Mouse (Mus musculus): Measurements from ENCODE around the gene Isg20l2. TPM values are rescaled to one million over a fixed set of nuclear protein-coding genes. Genes with fewer than 3 reads are reported as not detected.

The Isg20l2 gene
- polyA plus RNA-seq, 1 experiment from 2014 or later, result 30.5 TPM

DNA sequence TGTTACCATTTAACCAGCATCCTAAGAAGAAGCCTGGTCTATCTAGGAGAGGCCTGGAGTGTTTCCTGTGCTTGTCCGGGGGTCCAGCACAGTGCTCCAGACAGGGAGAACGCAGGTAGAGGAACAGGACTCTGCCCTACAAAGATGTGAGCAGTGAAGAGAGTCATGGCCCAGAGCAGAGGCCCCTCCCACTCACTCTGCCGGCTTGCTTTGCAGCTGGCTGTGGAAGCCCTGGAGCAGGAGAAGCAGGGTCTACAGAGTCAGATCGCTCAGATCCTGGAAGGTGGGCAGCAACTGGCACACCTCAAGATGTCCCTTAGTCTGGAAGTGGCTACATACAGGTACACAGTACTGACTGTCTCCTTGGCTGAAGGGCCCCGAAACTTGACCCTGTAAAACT lies 42.7 kb downstream of the Isg20l2 start:
- ATAC-seq (replicated peaks), result no peak; the same call in 1 of the 2 replicates
- Histone ChIP-seq H3K27me3 (replicated peaks) (0 out of 2 replicates have a peak, but pooled peaks cover 4% of the 10 kb centered on the region), H3K9me3 (no peaks in the 10 kb centered on the region), H3K36me3 (replicated peaks) (no peaks in the 10 kb centered on the region), H3K9ac (0 out of 2 replicates have a peak overlapping the region, but pooled peaks have one; percentile 7), H3K4me2 (peak overlapping the region; percentile 93), H3K4me3 (peak overlapping the region; percentile 51), H3K27ac (peak overlapping the region; percentile 67), H3K4me1 (peaks cover 46% of the 10 kb centered on the region)
- 16% methylated on average over 5 of the region's 5 CpGs for WGBS

DNA sequence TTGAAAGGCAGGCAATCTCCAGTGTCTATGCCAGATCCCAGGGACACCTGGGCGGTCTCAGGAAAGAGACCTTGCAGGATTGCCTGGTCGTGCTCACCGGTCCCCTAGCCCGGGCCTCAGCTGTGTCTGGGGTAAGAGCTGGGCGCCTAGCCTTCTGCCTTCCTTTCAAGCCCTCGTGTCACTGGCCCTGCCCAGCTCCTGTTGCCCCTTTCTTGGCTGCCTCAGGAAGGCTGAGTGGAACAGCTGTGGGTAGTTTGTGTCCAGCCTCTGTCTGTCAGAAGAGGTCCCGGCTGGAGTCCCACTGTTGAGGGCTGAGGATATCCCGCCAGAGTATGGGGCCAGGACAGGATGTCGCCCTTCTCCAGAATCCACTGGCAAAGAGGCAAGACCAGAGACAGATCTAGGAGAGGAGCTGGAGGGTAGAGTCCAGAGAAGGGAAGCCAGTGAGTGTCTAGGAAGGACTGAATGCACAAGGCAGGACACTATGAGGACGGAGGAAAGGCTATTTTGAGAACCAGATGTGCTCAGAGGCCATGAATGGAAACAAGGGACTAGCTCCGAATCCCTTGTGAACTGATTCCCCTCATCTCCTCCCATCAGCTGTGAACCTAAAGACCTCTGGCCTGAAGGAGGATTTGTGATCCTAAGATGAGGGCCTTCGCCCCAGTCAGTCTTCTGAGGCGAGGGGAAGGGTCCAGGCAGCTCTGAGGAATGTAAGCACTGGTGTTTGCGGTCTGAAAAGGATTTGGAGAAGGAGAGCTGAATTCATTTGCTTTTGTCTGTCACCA lies 43.7 kb downstream of the Isg20l2 start:
- Histone ChIP-seq H3K27me3 (replicated peaks) (0 out of 2 replicates have a peak, but pooled peaks cover 4% of the 10 kb centered on the region), H3K4me3 (peak overlapping the region; percentile 51), H3K9me3 (no peaks in the 10 kb centered on the region), H3K27ac (peak overlapping the region; percentile 67), H3K36me3 (replicated peaks) (no peaks in the 10 kb centered on the region), H3K4me1 (peaks cover 46% of the 10 kb centered on the region), H3K9ac (peak overlapping the region; percentile 21; the same call in 1 of the 2 replicates), H3K4me2 (peak overlapping the region; percentile 93)
- ATAC-seq (replicated peaks), result no peak
- 15% methylated on average over 14 of the region's 14 CpGs for WGBS

DNA sequence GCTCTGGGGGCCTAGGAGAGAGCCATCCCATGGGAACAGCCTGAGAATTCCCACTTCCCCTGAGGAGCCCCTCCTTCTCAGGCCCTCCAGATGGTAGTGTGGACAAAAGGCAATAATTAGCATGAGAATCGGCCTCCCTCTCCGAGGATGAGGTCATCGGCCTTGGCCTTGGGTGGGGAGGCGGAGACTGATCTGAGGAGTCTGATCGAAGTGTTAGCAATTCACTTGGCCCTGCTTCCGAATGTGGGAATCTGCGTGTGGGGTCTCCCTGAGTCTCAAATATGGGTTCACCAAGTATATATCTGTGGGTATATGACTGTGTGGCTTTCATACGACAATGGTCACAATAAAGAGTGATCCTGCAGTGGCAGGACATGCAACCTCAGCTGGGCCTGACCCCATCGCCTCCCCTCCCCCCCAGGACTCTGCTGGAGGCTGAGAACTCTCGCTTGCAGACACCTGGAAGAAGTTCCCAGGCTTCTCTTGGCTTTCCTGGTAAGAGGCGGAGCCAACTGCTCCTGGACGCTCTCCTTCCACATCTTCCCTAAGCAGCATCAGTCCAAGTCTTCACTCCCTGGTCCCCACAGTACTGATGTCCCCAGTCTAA lies 44.4 kb downstream of the Isg20l2 start:
- 8% methylated on average over 12 of the region's 12 CpGs for WGBS
- no peaks in the 10 kb centered on the region for H3K36me3 ChIP-seq (replicated peaks)
- peak overlapping the region; percentile 67 for H3K27ac ChIP-seq
- H3K9me3 ChIP-seq, result no peaks in the 10 kb centered on the region
- H3K4me1 ChIP-seq, result peaks cover 46% of the 10 kb centered on the region
- no peak overlapping the region for H3K9ac ChIP-seq
- peak overlapping the region; percentile 93 for H3K4me2 ChIP-seq
- ATAC-seq (replicated peaks), result no peak; the same call in 1 of the 2 replicates
- 0 out of 2 replicates have a peak, but pooled peaks cover 4% of the 10 kb centered on the region for H3K27me3 ChIP-seq (replicated peaks)
- H3K4me3 ChIP-seq, result peak overlapping the region; percentile 51

DNA sequence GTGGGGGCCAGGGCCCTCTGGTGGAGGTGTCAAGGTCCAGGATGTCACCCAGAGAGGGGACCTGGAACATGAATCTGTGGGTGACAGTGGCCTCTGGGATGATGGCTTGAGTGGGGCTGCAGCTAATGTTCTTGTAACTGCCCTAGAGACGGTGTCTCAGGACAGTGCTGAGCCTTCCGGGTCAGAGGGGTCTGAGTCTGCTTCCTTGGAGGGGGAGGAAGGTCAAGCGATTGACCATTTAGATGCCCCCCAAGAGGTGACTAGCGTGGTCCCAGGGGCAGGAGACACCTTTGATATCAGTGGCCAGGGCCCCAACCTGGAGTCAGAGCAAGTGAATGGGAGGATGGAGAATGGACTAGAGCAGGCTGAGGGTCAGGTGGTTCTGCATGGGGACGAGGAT lies 49.4 kb downstream of the Isg20l2 start:
- peaks cover 31% of the 10 kb centered on the region for H3K4me1 ChIP-seq
- H3K36me3 ChIP-seq (replicated peaks), result no peaks in the 10 kb centered on the region
- no peak overlapping the region for H3K4me3 ChIP-seq
- 88% methylated on average over 5 of the region's 5 CpGs for WGBS
- ATAC-seq (replicated peaks), result no peak
- H3K9me3 ChIP-seq, result no peaks in the 10 kb centered on the region
- no peak overlapping the region for H3K27ac ChIP-seq
- no peak overlapping the region for H3K9ac ChIP-seq
- no peaks in the 10 kb centered on the region for H3K27me3 ChIP-seq (replicated peaks)
- H3K4me2 ChIP-seq, result no peak overlapping the region

DNA sequence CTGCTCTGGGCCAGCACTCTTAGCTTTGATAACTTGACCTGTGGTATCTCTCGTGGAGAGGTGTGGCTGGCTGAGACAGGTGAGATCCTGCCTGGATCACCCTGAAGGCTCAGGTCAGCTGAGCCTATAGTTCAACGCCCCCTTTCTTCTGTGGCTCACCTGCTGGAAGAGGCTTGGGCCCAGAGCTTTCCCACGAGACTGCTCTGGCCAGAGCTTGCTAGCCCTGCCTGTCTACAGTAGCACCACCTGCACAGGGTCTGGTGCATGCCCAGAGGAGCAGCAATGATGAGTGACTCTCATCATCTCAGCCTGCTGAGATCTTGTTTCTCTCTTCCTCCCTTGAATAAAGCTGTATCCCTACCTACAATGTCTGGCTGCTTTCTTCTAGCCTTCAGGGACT lies 50.0 kb downstream of the Isg20l2 start:
- no peaks in the 10 kb centered on the region for H3K9me3 ChIP-seq
- no peak for ATAC-seq (replicated peaks)
- no peak overlapping the region for H3K9ac ChIP-seq
- no peaks in the 10 kb centered on the region for H3K36me3 ChIP-seq (replicated peaks)
- no peak overlapping the region for H3K27ac ChIP-seq
- H3K27me3 ChIP-seq (replicated peaks), result no peaks in the 10 kb centered on the region
- peaks cover 29% of the 10 kb centered on the region for H3K4me1 ChIP-seq
- H3K4me2 ChIP-seq, result no peak overlapping the region
- H3K4me3 ChIP-seq, result no peak overlapping the region
- 62% methylated on average over 3 of the region's 3 CpGs for WGBS

DNA sequence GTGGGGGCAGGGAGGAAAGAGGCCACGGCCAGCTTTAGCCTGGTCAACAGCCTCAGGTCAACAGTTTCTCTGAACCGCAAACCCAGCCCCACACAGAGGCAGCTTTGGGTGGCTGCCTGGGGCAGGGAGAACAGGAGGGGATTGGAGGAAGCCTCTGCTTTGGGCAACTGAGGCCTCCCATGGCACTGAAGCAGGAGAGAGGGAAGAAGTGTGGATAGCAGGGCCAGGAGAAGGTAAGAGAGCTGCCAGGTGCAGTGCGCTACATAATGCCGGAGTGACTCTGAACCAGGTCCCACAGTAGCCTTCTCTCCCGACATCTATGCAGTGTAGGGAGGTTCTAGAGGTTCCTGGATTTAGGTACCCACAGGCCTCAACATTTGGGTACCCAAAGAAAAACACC lies 50.6 kb downstream of the Isg20l2 start:
- ATAC-seq (replicated peaks), result no peak
- no peak overlapping the region for H3K4me3 ChIP-seq
- no peak overlapping the region for H3K27ac ChIP-seq
- no peak overlapping the region for H3K9ac ChIP-seq
- no peaks in the 10 kb centered on the region for H3K36me3 ChIP-seq (replicated peaks)
- H3K9me3 ChIP-seq, result no peaks in the 10 kb centered on the region
- no peaks in the 10 kb centered on the region for H3K27me3 ChIP-seq (replicated peaks)
- peaks cover 35% of the 10 kb centered on the region for H3K4me1 ChIP-seq
- no peak overlapping the region for H3K4me2 ChIP-seq
- WGBS, result 67% methylated on average over 5 of the region's 5 CpGs

DNA sequence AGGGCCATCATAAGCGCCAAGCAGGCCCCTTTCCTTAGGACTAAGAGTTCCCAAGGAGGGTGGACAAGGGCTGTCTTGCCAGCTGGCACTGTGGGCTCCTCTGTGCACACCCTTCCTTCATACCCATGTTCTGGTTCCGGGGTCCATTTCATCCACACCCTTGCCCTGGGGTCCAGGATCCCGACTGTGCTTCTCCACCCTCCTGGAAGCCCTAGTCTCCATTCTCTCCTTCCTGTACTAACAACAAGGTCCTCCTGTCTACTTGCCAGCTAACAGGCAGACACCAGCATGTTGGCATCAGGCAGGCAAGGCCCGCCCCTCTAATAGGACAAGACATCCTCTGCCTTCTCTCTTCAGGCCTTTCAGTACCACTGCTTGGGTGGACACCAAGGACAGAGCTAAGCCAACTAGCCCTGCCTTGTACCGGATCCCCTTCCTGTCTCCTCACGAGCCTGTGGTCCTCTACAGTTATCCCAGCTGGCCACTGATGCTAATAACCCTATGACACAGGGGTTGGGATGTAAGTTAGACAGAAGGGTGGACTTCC lies 51.2 kb downstream of the Isg20l2 start:
- 91% methylated on average over 6 of the region's 6 CpGs for WGBS
- Histone ChIP-seq H3K9ac (no peak overlapping the region), H3K4me3 (no peak overlapping the region), H3K27me3 (replicated peaks) (no peaks in the 10 kb centered on the region), H3K4me1 (peaks cover 37% of the 10 kb centered on the region), H3K4me2 (no peak overlapping the region), H3K36me3 (replicated peaks) (no peaks in the 10 kb centered on the region), H3K9me3 (no peaks in the 10 kb centered on the region), H3K27ac (no peak overlapping the region)
- no peak for ATAC-seq (replicated peaks)

DNA sequence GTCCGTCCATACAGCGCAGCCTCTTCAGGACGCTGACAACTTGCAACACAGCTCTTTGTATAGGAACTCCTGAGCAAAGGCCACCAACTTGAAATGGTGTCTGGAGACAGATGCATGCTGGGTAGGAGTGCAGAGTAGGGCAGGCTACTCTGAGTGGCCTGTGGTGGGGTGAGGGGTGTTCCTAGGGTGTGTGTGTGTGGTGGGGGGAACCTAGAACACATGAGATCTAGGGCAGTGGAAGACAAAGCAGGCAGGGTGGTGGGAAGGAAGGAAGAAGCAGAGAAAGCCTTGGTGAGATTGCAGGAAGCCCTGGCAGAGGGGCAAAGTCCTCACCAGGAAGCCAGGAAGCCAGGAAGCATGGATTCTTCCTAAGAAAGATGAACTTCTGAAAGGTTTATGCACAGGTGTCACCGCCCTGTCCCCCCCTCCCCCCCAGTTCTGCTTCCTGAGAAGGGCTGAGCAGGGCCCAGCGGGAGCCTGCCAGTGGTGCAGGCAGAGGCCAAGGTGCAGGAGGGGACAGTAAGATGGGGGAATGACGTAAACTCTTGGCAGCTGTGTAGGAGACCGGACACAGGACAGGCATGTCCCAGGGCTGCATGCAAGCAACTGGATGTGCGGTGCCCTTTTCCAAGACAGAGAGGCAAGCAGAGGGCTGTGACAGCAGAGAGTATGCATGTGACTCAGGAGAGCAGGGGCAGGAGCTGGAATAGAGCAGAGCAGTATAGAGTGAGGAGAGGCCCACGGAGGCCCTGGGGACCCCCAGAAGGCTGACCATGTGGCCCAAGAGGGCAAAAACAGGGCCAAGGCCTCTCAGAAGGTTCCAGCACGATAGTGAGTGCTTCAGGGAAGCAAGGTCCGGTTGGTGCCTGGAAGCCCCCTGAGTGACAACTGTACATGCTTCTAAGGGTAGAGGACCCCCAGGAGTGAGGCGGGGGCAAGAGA lies 52.1 kb downstream of the Isg20l2 start:
- ATAC-seq (replicated peaks), result no peak
- H3K27ac ChIP-seq, result peak overlapping the region; percentile 50
- WGBS, result 35% methylated on average over 12 of the region's 12 CpGs

DNA sequence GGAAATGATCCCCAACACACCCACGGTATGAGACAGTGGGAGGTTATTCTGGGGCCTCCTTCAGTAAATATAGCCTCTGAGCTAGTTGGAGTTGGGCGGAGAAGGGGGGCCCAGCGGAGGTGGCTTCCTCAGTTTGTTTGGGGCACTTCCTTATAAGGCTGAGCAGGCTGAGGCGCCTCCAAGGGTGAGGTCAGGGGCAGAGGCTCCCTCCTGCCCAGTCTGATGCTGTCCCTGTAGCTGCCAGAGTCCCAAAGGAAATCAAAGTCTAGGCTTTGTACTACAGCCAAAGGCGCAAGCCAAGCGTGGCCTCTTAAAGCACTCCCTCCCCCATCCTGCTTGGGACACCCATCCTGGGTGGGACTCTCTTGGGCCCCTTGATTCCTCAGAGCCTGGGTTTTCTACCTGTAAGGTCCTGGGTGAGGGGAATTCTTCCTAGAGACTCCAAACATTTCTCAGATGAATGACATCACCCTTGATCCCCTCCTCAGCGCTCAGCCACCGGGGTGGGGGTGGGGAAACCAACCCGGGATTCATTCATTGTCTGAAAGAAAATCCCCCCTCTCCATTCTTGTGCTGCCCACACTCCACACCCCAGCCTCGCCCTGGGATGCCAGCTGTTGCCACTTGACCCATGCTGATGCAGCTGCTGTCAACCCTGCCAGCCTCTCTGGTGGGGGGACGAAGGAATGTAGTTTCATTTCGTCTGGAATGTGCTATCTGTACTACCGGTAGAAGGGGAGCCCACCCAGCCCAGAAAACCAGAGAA lies 52.9 kb downstream of the Isg20l2 start:
- Histone ChIP-seq H3K9ac (peak overlapping the region; percentile 13; the same call in 1 of the 2 replicates), H3K27ac (peak overlapping the region; percentile 50)

More for the DNA sequence above, 52.1 kb downstream of the Isg20l2 start:
- Histone ChIP-seq H3K9me3 (no peaks in the 10 kb centered on the region), H3K4me2 (no peak overlapping the region), H3K36me3 (replicated peaks) (no peaks in the 10 kb centered on the region), H3K9ac (no peak overlapping the region), H3K4me1 (peaks cover 44% of the 10 kb centered on the region), H3K4me3 (no peak overlapping the region), H3K27me3 (replicated peaks) (no peaks in the 10 kb centered on the region)

DNA sequence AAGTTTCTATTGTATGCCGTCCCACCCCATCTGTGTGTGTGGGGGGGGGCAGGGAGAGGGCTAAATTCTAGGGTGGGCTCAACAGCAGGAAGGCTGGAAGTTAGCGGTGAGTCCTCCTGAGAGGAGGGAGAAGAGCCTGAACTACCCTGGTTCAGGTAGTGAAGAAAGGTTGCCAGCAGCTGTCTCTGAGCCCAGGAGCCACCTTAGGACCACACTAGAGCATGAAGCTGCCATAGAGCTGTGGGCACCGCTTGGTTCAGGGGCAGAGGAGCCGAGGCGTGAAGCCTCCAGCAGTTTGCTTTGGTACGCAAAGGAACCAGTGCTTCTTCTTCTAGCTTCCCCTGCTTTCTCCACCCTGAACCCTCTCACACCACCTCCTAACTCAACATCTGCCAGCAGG lies 53.5 kb downstream of the Isg20l2 start:
- Histone ChIP-seq H3K4me1 (peaks cover 57% of the 10 kb centered on the region), H3K9me3 (no peaks in the 10 kb centered on the region), H3K9ac (peak overlapping the region; percentile 13; the same call in 1 of the 2 replicates), H3K4me3 (no peak overlapping the region), H3K27me3 (replicated peaks) (0 out of 2 replicates have a peak, but pooled peaks cover 1% of the 10 kb centered on the region), H3K27ac (no peak overlapping the region), H3K4me2 (peak overlapping the region; percentile 29; the same call in 1 of the 2 replicates), H3K36me3 (replicated peaks) (no peaks in the 10 kb centered on the region)
- WGBS, result 45% methylated on average over 6 of the region's 6 CpGs
- ATAC-seq (replicated peaks), result no peak

More for the DNA sequence above, 52.9 kb downstream of the Isg20l2 start:
- Histone ChIP-seq H3K27me3 (replicated peaks) (no peaks in the 10 kb centered on the region), H3K4me3 (no peak overlapping the region), H3K9me3 (no peaks in the 10 kb centered on the region), H3K4me2 (peak overlapping the region; percentile 29), H3K36me3 (replicated peaks) (no peaks in the 10 kb centered on the region), H3K4me1 (peaks cover 53% of the 10 kb centered on the region)
- 6% methylated on average over 13 of the region's 13 CpGs for WGBS
- peak; percentile 15; the same call in 1 of the 2 replicates for ATAC-seq (replicated peaks)

DNA sequence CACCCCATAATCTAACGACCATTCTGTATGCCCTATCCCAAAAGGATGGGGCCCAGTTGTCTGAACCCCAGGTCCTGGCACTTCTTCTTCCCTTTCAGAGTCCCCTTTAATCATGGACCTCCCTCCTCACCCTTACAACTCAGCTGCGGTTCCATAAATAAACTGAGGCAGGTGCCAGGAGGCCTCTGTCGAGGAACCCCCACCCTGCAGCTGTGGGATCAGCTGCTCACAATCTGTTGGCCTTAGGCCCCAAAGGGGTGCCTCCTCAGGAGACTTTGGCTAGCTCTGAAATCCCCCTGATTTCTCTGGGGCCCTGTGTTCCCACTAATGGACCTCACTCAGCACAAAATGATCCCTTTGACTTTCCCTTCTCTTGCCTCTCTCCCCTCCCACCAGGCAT lies 54.0 kb downstream of the Isg20l2 start:
- H3K9me3 ChIP-seq, result no peaks in the 10 kb centered on the region
- H3K4me3 ChIP-seq, result no peak overlapping the region
- H3K9ac ChIP-seq, result no peak overlapping the region
- no peaks in the 10 kb centered on the region for H3K36me3 ChIP-seq (replicated peaks)
- 0 out of 2 replicates have a peak, but pooled peaks cover 3% of the 10 kb centered on the region for H3K27me3 ChIP-seq (replicated peaks)
- peaks cover 57% of the 10 kb centered on the region for H3K4me1 ChIP-seq
- ATAC-seq (replicated peaks), result no peak
- WGBS, result 42% methylated on average over 3 of the region's 3 CpGs
- H3K27ac ChIP-seq, result no peak overlapping the region
- no peak overlapping the region for H3K4me2 ChIP-seq
